Mouse (Mus musculus): Measurements from ENCODE around the gene Tab1.

Tab1 gene

GRCm38 (mm10) chr15:80132993-80133586 lies at the start of gene Tab1:
Gene Tab1 (plus strand): TSS chr15:80133127.
- peak; percentile 79 for DNase-seq (ENCODE audit: low read depth, low spot score)

DNA sequence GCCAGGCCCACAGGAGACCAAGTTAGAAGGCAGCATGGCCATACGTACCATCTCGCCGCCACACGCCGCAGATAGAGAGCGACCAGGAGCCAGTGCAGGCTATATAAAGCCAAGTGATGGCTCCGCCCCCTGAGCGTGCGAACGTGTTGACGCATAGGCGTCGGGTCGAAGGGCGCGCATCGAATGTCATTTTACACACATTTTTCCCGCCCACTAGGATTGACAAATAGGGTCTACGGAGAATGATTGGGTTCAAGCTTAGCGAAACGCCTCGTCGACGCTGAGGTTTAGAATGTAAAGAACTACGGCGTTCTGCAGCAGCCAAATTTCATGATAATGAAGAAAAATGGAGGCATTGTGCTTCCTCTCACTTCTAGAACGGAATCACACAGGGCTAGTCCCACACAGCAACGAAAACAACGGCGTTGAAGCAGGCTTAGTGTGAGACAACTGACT lies 49.6 kb upstream of the Tab1 start:
- peak; percentile 99 for DNase-seq (ENCODE audit: low read depth, low spot score)

DNA sequence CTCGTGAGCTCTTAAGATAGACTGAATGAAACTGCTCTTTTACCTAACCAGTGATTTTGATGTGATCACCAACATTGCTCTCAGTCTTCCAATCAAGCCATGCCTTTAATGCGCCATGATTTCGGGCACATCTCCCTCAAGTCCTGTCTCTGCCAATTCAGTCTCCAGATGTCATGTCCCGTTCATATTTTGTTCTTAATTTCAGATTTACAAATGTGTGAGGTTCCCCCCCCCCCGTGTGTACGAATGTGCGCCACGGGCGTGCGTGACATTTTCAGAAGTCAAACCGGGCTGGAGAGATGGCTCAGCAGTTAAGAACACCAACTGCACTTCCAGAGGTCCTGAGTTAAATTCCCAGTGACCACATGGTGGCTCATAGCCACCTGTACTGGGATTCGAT lies 49.2 kb upstream of the Tab1 start:
- no peak for DNase-seq (ENCODE audit: low read depth, low spot score)

- DNase-seq (ENCODE audit: low read depth, low spot score): peak; percentile 58
These were observed 45.4 kb upstream of the Tab1 start for GRCm38 (mm10) chr15:80087406-80088012.

GRCm38 (mm10) chr15:80088637-80089036 lies 44.3 kb upstream of the Tab1 start:
- peak; percentile 88 for DNase-seq (ENCODE audit: low read depth, low spot score)

DNA sequence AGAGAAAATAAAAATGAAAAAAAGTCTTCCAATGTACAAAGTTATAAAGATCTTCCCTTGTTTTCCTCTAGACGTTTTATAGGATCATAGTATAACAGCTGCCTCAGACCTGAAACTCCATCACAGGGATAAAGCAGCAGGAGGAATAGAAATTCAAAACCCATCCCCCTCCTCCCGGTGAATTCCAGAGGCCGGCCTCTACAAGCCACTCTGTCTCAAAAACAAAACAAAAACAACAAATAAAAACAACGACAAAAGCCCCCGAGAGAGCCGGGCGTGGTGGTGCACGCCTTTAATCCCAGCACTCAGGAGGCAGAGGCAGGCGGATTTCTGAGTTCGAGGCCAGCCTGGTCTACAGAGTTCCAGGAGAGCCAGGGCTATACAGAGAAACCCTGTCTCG lies 42.8 kb upstream of the Tab1 start:
- no peak for DNase-seq (ENCODE audit: low read depth, low spot score)

DNA sequence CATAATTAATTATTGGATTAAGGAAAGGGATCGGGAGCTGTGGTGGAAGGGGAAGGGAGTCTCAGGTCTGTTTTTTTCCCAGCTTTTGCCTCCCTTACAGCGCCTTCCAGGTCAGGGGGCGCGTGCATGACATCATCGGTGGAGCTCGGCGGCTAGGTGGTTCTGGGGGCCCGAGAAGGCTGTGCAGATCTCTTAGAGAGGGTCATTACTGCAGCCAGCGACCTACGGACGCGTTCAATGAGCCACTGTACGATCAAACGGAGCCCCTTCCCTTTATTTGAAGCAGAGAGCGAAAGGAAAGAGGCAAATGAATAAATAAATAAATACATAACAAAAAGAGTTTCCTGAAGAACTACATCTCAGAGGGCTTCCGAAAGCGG lies 42.2 kb upstream of the Tab1 start:
- DNase-seq (ENCODE audit: low read depth, low spot score): no peak

DNA sequence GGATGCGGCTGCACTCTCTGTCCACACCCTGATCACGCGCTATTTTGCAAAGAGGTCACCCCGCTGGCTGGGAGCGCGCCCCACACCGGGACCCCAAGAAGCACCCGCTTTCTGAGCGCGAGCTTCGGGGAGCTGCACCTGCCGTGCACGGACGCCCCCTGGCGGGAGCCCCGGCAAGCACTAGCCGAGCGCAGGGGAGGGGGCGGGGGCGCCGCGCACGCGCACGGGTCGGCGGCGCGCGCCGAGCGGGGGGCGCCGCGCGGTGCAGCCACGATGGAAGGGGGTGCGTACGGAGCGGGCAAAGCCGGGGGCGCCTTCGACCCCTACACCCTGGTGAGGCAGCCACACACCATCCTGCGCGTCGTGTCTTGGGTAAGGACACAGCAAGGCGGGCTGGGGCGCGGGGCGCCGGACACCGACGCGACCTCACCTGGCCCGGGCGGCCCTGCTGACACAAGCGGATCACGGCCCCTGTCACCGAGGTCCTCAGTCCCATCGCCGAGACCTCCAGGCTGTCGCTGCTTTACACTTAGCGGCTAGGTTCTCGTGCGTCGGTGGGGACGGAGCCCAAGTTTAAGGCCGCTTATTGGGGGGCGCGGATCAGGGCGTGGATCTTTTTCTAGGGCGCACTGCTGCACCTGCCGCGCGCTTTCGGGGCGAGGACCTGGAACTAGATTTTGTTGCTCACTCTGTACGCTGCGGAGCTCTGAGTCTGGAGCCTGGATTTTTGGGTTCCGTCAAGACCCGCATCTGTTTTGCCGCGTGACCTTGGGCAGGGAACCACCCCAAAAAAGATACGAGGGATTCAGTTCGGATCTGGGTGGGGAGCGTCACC lies 41.6 kb upstream of the Tab1 start, which contains the start of the genes Syngr1 and Rpl3:
Gene Syngr1, plus strand, starts transcription at position 214 of the 835 bp plus-strand sequence.
Gene Rpl3, minus strand, starts transcription at position 748 of the 835 bp plus-strand sequence.
- peak; percentile 60 for DNase-seq (ENCODE audit: low read depth, low spot score)

- DNase-seq (ENCODE audit: low read depth, low spot score): no peak
These were observed 40.9 kb upstream of the Tab1 start for GRCm38 (mm10) chr15:80092041-80092441.

GRCm38 (mm10) chr15:80092599-80092998 lies 40.3 kb upstream of the Tab1 start:
- no peak for DNase-seq (ENCODE audit: low read depth, low spot score)

DNA sequence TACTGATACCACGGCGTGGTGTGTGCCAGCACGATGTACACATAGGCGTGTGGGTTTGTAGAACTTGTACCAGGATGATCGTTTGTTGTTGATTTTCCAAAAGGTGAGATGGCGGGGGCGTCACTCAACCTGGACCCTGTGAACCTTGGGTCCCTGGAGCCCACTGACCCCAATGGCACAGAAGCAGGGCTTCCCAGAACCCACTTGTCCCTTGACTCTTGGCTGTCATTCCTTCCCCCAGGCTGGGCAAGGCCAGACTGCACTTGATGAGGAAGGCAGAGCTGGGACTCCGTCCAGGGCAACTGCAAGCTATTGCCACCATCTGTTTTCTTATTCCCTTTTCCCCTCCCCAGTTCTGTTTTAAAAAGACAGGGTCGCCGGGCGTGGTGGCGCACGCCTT lies 38.7 kb upstream of the Tab1 start:
- no peak for DNase-seq (ENCODE audit: low read depth, low spot score)

- no peak for DNase-seq (ENCODE audit: low read depth, low spot score)
These were observed 37.3 kb upstream of the Tab1 start for GRCm38 (mm10) chr15:80095596-80095995.

GRCm38 (mm10) chr15:80096406-80096805 lies 36.5 kb upstream of the Tab1 start:
- DNase-seq (ENCODE audit: low read depth, low spot score): no peak

DNA sequence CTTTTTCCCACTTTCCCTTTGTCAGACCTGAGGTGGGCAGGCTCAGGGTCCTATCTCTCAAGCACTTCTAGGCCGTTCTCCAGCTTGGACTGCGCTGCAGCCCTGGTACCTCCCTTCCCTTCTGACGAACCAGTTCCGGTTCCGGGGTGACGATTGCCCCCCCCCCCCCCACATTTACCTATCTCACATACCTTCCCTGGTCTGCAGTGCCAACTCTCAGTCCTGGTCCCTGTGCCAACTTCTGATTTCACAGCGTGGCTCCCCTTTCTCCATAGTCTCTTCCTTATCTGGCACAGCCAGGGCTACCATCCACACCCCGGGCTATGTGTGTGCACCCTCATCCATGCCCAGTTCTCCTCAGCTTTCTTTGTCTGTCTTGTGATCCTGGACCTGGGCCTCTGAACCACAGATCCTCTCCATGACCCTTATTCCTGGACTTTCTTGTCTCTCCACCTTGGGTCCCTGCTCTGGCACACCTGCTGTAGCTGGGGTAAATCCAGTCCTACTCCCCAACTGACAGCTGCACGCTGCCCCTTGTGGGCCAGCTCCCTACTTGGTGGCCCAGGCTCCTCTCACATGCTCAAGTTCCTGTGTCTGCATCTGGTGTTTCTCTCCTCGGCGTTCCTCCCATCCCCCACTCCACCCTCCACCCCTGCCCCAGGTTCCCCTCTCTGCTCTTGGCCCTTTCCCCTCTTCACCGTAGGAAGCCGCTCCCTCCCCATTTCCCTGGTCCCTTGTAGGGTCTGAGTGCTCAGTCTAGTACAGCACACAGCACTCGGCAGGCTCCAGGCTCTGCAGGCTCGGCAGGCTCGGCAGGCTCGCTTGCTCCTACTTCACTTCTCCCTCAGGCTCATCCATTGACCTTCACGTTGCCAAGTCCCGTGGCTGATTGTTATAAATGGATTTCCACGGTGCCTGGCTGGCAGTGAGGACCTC lies 35.7 kb upstream of the Tab1 start:
- DNase-seq (ENCODE audit: low read depth, low spot score): peak; percentile 58

GRCm38 (mm10) chr15:80097999-80098461 lies 34.9 kb upstream of the Tab1 start:
- DNase-seq (ENCODE audit: low read depth, low spot score): peak; percentile 77

- DNase-seq (ENCODE audit: low read depth, low spot score): no peak
These were observed 34.1 kb upstream of the Tab1 start for GRCm38 (mm10) chr15:80098809-80099208.

DNA sequence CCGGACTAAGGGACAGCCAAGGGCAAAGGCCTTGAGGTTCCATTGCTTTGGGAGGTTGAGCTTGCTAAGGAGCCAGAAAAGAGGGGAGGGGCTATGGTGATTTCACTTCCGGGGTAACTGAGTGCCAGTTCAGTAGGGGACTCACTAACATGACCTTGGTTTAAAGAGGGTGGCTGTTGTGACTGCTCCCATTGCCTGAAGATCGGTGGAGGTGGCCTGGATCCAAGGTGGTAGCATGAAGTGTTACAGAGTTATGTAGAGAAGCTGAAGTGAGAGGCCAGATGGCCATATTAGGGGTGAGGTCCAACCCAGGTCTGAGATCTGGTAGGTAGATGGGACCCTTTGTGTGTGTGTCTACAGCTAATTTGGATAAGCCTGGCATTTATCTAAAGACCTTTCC lies 33.5 kb upstream of the Tab1 start:
- no peak for DNase-seq (ENCODE audit: low read depth, low spot score)

DNA sequence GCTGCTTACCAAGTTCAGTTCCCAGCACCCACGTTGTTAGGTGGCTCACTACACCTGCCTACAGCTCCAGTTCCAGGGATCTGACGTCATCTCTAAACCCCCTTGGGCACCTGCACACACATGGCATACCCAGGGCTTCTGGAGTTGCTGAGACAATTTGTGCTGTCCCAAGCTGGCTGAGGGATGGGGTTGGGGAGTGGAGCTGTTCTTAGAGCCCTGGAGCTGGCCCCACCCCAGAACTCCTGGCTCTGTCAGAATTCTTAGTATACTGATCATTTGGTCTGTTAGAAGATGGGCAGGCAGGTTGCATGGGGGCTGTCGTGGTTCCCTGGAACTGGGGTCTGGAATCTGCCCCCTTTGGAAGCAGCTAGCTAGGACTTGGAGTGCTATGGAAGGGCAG lies 32.7 kb upstream of the Tab1 start:
- no peak for DNase-seq (ENCODE audit: low read depth, low spot score)

DNA sequence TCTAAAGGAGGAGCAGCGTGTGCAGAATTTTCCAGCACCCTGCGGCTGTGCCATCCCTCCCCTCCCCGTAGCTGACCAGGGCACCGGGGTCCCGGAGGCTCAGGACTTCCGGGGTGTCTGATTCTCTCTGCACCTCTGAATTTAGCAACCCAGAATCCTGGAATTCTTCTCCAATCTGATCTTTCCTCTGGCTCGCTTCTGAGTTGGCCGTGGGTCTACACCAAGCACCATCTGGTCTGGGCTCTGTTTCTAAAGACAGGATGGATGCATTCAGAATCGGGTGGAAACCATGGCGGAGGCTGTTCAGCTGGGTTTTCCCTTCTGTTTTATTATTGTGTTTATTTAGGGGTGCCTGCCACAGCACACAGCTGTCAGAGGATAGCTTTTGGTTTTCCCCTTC lies 32.1 kb upstream of the Tab1 start:
- DNase-seq (ENCODE audit: low read depth, low spot score): no peak

GRCm38 (mm10) chr15:80101503-80101902 lies 31.4 kb upstream of the Tab1 start:
- DNase-seq (ENCODE audit: low read depth, low spot score): no peak

GRCm38 (mm10) chr15:80102495-80102894 lies 30.4 kb upstream of the Tab1 start:
- DNase-seq (ENCODE audit: low read depth, low spot score): no peak

All from c-Kit-negative CD71-positive TER-119-positive erythroid progenitor cells, embryonic 14.5 days (primary cell).